Mouse (Mus musculus): ENCODE data around the gene Zfp846. TPM values are rescaled to one million over a fixed set of nuclear protein-coding genes. Genes with fewer than 3 reads are reported as not detected.

Gene Zfp846
- polyA plus RNA-seq, 1 experiment from 2014 or later: 20.4 TPM

GRCm38 (mm10) chr9:20638552-20638951, 57.5 kb downstream of the Zfp846 start:
- no peak for ATAC-seq (ENCODE audit: insufficient number of reproducible peaks, low FRiP score, low TSS enrichment, low read depth)
- H3K9me3 ChIP-seq (replicated peaks): no peaks in the 10 kb centered on the region
- no peak overlapping the region for H3K9ac ChIP-seq
- H3K4me3 ChIP-seq (replicated peaks): no peak overlapping the region
- H3K27me3 ChIP-seq: no peaks in the 10 kb centered on the region
- 93% methylated on average over 19 of the region's 19 CpGs for WGBS
- no peak overlapping the region for H3K27ac ChIP-seq (replicated peaks)
- no peak overlapping the region for H3K4me2 ChIP-seq (replicated peaks)
- H3K4me1 ChIP-seq: peaks cover 16% of the 10 kb centered on the region
- peaks cover 22% of the 10 kb centered on the region for H3K36me3 ChIP-seq

- H3K4me2 ChIP-seq (replicated peaks): no peak overlapping the region
Observed at GRCm38 (mm10) chr9:20639486-20639885, 58.4 kb downstream of the Zfp846 start.

GRCm38 (mm10) chr9:20641501-20641900, 60.4 kb downstream of the Zfp846 start:
- ATAC-seq (ENCODE audit: insufficient number of reproducible peaks, low FRiP score, low TSS enrichment, low read depth): no peak
- Histone ChIP-seq H3K27ac (replicated peaks) (peak overlapping the region; percentile 96; the same call in 1 of the 2 replicates), H3K4me3 (replicated peaks) (peak overlapping the region; percentile 66), H3K36me3 (peaks cover 27% of the 10 kb centered on the region), H3K4me1 (peaks cover 28% of the 10 kb centered on the region), H3K9ac (peak overlapping the region; percentile 72), H3K4me2 (replicated peaks) (peak overlapping the region; percentile 82), H3K27me3 (no peaks in the 10 kb centered on the region), H3K9me3 (replicated peaks) (no peaks in the 10 kb centered on the region)
- 12% methylated on average over 6 of the region's 6 CpGs for WGBS

More at GRCm38 (mm10) chr9:20639486-20639885, 58.4 kb downstream of the Zfp846 start:
- Histone ChIP-seq H3K9me3 (replicated peaks) (no peaks in the 10 kb centered on the region), H3K27ac (replicated peaks) (no peak overlapping the region), H3K36me3 (peaks cover 22% of the 10 kb centered on the region), H3K4me3 (replicated peaks) (no peak overlapping the region), H3K9ac (no peak overlapping the region), H3K4me1 (peaks cover 21% of the 10 kb centered on the region), H3K27me3 (no peaks in the 10 kb centered on the region)
- 84% methylated on average over 4 of the region's 4 CpGs for WGBS
- ATAC-seq (ENCODE audit: insufficient number of reproducible peaks, low FRiP score, low TSS enrichment, low read depth): no peak

- peaks cover 28% of the 10 kb centered on the region for H3K4me1 ChIP-seq
- H3K9ac ChIP-seq: peak within 1 kb of the TSS; percentile 75
- peaks cover 28% of the 10 kb centered on the region for H3K36me3 ChIP-seq
- peak within 1 kb of the TSS; percentile 96 for H3K27ac ChIP-seq (replicated peaks)
- peak within 1 kb of the TSS; percentile 82 for H3K4me2 ChIP-seq (replicated peaks)
- no peaks in the 10 kb centered on the region for H3K27me3 ChIP-seq
- peak within 1 kb of the TSS; percentile 66 for H3K4me3 ChIP-seq (replicated peaks)
- ATAC-seq (ENCODE audit: insufficient number of reproducible peaks, low FRiP score, low TSS enrichment, low read depth): peak; percentile 94
- WGBS: under 1% methylated on average over 51 of the region's 51 CpGs
- no peaks in the 10 kb centered on the region for H3K9me3 ChIP-seq (replicated peaks)
Observed at GRCm38 (mm10) chr9:20642101-20642895, 61.2 kb downstream of the Zfp846 start, which contains the start of gene Ubl5. Ubl5 (plus strand) TSS chr9:20642878.

GRCm38 (mm10) chr9:20642896-20643466, 61.9 kb downstream of the Zfp846 start:
- H3K36me3 ChIP-seq: peaks cover 30% of the 10 kb centered on the region
- no peaks in the 10 kb centered on the region for H3K27me3 ChIP-seq
- peaks cover 28% of the 10 kb centered on the region for H3K4me1 ChIP-seq
- peak overlapping the region; percentile 66 for H3K4me3 ChIP-seq (replicated peaks)
- H3K4me2 ChIP-seq (replicated peaks): peak overlapping the region; percentile 82
- no peaks in the 10 kb centered on the region for H3K9me3 ChIP-seq (replicated peaks)
- peak overlapping the region; percentile 75 for H3K9ac ChIP-seq
- ATAC-seq (ENCODE audit: insufficient number of reproducible peaks, low FRiP score, low TSS enrichment, low read depth): peak; percentile 81
- peak overlapping the region; percentile 96 for H3K27ac ChIP-seq (replicated peaks)
- 2% methylated on average over 30 of the region's 30 CpGs for WGBS

- peak overlapping the region; percentile 96 for H3K27ac ChIP-seq (replicated peaks)
- 7% methylated on average over 13 of the region's 13 CpGs for WGBS
- H3K4me3 ChIP-seq (replicated peaks): peak overlapping the region; percentile 66
- H3K4me1 ChIP-seq: peaks cover 28% of the 10 kb centered on the region
- no peaks in the 10 kb centered on the region for H3K9me3 ChIP-seq (replicated peaks)
- no peak for ATAC-seq (ENCODE audit: insufficient number of reproducible peaks, low FRiP score, low TSS enrichment, low read depth)
- no peaks in the 10 kb centered on the region for H3K27me3 ChIP-seq
- peaks cover 30% of the 10 kb centered on the region for H3K36me3 ChIP-seq
- peak overlapping the region; percentile 82 for H3K4me2 ChIP-seq (replicated peaks)
- H3K9ac ChIP-seq: peak overlapping the region; percentile 75
Observed at GRCm38 (mm10) chr9:20643781-20644180, 62.7 kb downstream of the Zfp846 start.

GRCm38 (mm10) chr9:20644360-20645081, 63.4 kb downstream of the Zfp846 start, which contains the start of gene Fbxl12:
Fbxl12 (minus strand) TSS chr9:20644767.
- H3K4me1 ChIP-seq: peaks cover 28% of the 10 kb centered on the region
- H3K9ac ChIP-seq: peak within 1 kb of the TSS; percentile 75
- peak within 1 kb of the TSS; percentile 96 for H3K27ac ChIP-seq (replicated peaks)
- H3K4me3 ChIP-seq (replicated peaks): peak within 1 kb of the TSS; percentile 66
- under 1% methylated on average over 43 of the region's 43 CpGs for WGBS
- H3K4me2 ChIP-seq (replicated peaks): peak within 1 kb of the TSS; percentile 82
- no peaks in the 10 kb centered on the region for H3K9me3 ChIP-seq (replicated peaks)
- H3K27me3 ChIP-seq: no peaks in the 10 kb centered on the region
- ATAC-seq (ENCODE audit: insufficient number of reproducible peaks, low FRiP score, low TSS enrichment, low read depth): no peak
- peaks cover 31% of the 10 kb centered on the region for H3K36me3 ChIP-seq

GRCm38 (mm10) chr9:20645121-20645520, 64.0 kb downstream of the Zfp846 start:
- peak overlapping the region; percentile 96 for H3K27ac ChIP-seq (replicated peaks)
- ATAC-seq (ENCODE audit: insufficient number of reproducible peaks, low FRiP score, low TSS enrichment, low read depth): no peak
- 3% methylated on average over 17 of the region's 17 CpGs for WGBS
- H3K36me3 ChIP-seq: peaks cover 31% of the 10 kb centered on the region
- H3K9me3 ChIP-seq (replicated peaks): no peaks in the 10 kb centered on the region
- H3K4me3 ChIP-seq (replicated peaks): peak overlapping the region; percentile 66
- H3K4me2 ChIP-seq (replicated peaks): peak overlapping the region; percentile 82
- no peaks in the 10 kb centered on the region for H3K27me3 ChIP-seq
- peaks cover 28% of the 10 kb centered on the region for H3K4me1 ChIP-seq
- peak overlapping the region; percentile 75 for H3K9ac ChIP-seq

GRCm38 (mm10) chr9:20651602-20652259, 70.6 kb downstream of the Zfp846 start, which contains the start of gene Pin1:
Pin1 (plus strand) TSS chr9:20652095.
- peak within 1 kb of the TSS; percentile 73 for H3K4me3 ChIP-seq (replicated peaks)
- H3K27me3 ChIP-seq: no peaks in the 10 kb centered on the region
- peak; percentile 100 for ATAC-seq (ENCODE audit: insufficient number of reproducible peaks, low FRiP score, low TSS enrichment, low read depth)
- peaks cover 40% of the 10 kb centered on the region for H3K36me3 ChIP-seq
- H3K4me2 ChIP-seq (replicated peaks): peak within 1 kb of the TSS; percentile 79
- WGBS: under 1% methylated on average over 45 of the region's 45 CpGs
- H3K4me1 ChIP-seq: peaks cover 26% of the 10 kb centered on the region
- H3K9ac ChIP-seq: peak within 1 kb of the TSS; percentile 75
- peak within 1 kb of the TSS; percentile 39 for H3K27ac ChIP-seq (replicated peaks)
- H3K9me3 ChIP-seq (replicated peaks): no peaks in the 10 kb centered on the region

GRCm38 (mm10) chr9:20652260-20652658, 71.2 kb downstream of the Zfp846 start:
- no peak overlapping the region for H3K27ac ChIP-seq (replicated peaks)
- H3K4me1 ChIP-seq: peaks cover 26% of the 10 kb centered on the region
- H3K36me3 ChIP-seq: peaks cover 41% of the 10 kb centered on the region
- H3K9ac ChIP-seq: peak overlapping the region; percentile 75
- 0% methylated on average over 25 of the region's 25 CpGs for WGBS
- no peaks in the 10 kb centered on the region for H3K27me3 ChIP-seq
- H3K4me3 ChIP-seq (replicated peaks): peak overlapping the region; percentile 73
- peak overlapping the region; percentile 79 for H3K4me2 ChIP-seq (replicated peaks)
- H3K9me3 ChIP-seq (replicated peaks): no peaks in the 10 kb centered on the region
- ATAC-seq (ENCODE audit: insufficient number of reproducible peaks, low FRiP score, low TSS enrichment, low read depth): peak; percentile 3; the same call in 1 of the 2 replicates

Data from embryonic facial prominence, embryonic 15.5 days (tissue).